Mouse (Mus musculus) midbrain, postnatal 0 days (tissue): Measurements from ENCODE around the gene Usp39. TPM values are rescaled to one million over a fixed set of nuclear protein-coding genes. Genes with fewer than 3 reads are reported as not detected.

Experiments
- ATAC-seq: fragments of 200-750 bp; cut with Nextera tagmentation; 2 replicates; pipeline ENCODE4 v1.8.0; 2017; ENCODE audit warnings: moderate number of reproducible peaks, mild to moderate bottlenecking, moderate TSS enrichment, moderate library complexity; ENCODE audit not compliant: low FRiP score
- DNase-seq: peaks from one replicate; pipeline ENCODE4 v3.0.0-alpha.2; 2015; ENCODE audit warnings: low spot score
- H3K27ac ChIP-seq: fragments of 300-500 bp; sonication (generic); 2 replicates; pipeline ENCODE4 v1.5.1; 2014; ENCODE audit warnings: low read depth, mild to moderate bottlenecking, low read length, mixed read lengths
- H3K27me3 ChIP-seq: fragments of 300-500 bp; sonication (generic); 2 replicates; pipeline ENCODE4 v1.6.1; 2014; ENCODE audit warnings: low read length, control low read depth, mixed read lengths; ENCODE audit not compliant: insufficient read depth
- H3K36me3 ChIP-seq: fragments of 300-500 bp; sonication (generic); 2 replicates; pipeline ENCODE4 v1.6.1; 2014; ENCODE audit warnings: low read length, control low read depth, mixed read lengths; ENCODE audit not compliant: insufficient read depth
- H3K4me1 ChIP-seq: fragments of 300-500 bp; sonication (generic); 2 replicates; pipeline ENCODE4 v1.6.1; 2014; ENCODE audit warnings: mild to moderate bottlenecking, control low read depth, antibody characterized with exemption, low read length, mixed read lengths; ENCODE audit not compliant: insufficient read depth
- H3K4me2 ChIP-seq: fragments of 300-500 bp; sonication (generic); 2 replicates; pipeline ENCODE4 v1.6.1; 2014; ENCODE audit warnings: low read depth, mild to moderate bottlenecking, low read length, mixed read lengths; ENCODE audit not compliant: poor library complexity, severe bottlenecking
- H3K4me3 ChIP-seq: fragments of 300-500 bp; sonication (generic); 2 replicates; pipeline ENCODE4 v1.5.1; 2014; ENCODE audit warnings: low read depth, mild to moderate bottlenecking, low read length, moderate library complexity
- H3K9ac ChIP-seq: fragments of 300-500 bp; sonication (generic); replicated peaks from 2 replicates; pipeline ENCODE4 v1.6.1; 2014; ENCODE audit warnings: mild to moderate bottlenecking, low read length, moderate library complexity, mixed read lengths; ENCODE audit not compliant: poor library complexity, severe bottlenecking
- H3K9me3 ChIP-seq: fragments of 300-500 bp; sonication (generic); 2 replicates; pipeline ENCODE4 v1.6.1; 2016; ENCODE audit warnings: low read length, control low read depth
- CTCF ChIP-seq: IDR thresholded peaks from 2 replicates; pipeline ENCODE4 v1.5.1; 2016; ENCODE audit warnings: antibody characterized with exemption, mild to moderate bottlenecking
- WGBS: fragments of 180-500 bp; shearing (Covaris S2); extraction: QIAGEN DNeasy Blood & Tissue Kit; methylation state at CpG from one replicate; pipeline ENCODE4 v1.1.7; 2014; 5-methylcytosine and 5-hydroxymethylcytosine counted together
- polyA plus RNA-seq: library from polyadenylated mRNA; unstranded; fragments of >200 nt; fragmentation: Nextera tagmentation; extraction: Ambion mirVana; gene quantifications from 2 replicates; pipeline ENCODE4 v1.2.1, GENCODE M21; 2015
- total RNA-seq: library from RNA; depleted of rRNA; stranded (reverse); fragments of >200 nt; gene quantifications from 2 replicates; pipeline ENCODE4 v1.2.3, GENCODE M21; 2014

The Usp39 gene
- total and polyA plus RNA-seq, 2 experiments from 2014 or later, result 35.5 to 43.7 TPM

DNA sequence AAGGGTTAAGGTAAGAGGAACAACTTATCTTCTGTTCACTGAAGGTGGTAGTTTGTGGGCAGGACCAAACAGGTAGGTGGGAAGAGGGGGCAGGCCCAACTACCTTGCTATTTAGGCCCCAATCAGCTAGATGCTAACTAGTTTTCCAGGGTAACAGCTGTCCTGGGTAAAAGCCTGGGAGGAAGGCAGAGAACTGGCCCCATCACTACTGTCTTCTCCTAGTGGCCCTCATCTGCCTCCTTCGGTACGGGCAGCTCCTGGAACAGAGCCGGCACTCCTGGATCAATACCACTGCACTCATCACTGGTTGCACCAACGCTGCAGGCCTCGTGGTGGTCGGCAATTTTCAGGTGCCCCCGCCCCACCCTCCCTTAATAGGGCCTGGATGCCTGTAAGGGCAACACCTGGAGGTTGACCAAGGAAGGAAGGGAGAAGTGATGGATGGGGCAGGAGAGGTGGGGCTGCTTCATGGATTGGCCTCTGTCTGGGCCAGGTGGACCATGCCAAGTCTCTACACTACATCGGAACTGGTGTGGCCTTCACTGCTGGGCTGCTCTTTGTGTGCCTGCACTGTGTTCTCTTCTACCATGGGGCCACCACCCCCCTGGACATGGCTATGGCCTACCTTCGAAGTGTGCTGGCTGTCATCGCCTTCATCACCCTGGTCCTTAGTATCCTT lies 13.2 kb upstream of the Usp39 start:
- ATAC-seq (no peak), DNase-seq (no peak)
- Histone ChIP-seq H3K4me1 (peaks cover 17% of the 10 kb centered on the region), H3K9me3 (no peaks in the 10 kb centered on the region), H3K27me3 (no peaks in the 10 kb centered on the region), H3K9ac (no peak overlapping the region), H3K4me2 (no peak overlapping the region), H3K36me3 (peaks cover 27% of the 10 kb centered on the region), H3K27ac (no peak overlapping the region), H3K4me3 (no peak overlapping the region)
- WGBS, result 92% methylated on average over 10 of the region's 10 CpGs
- TF ChIP-seq CTCF, result no peak

- Histone ChIP-seq H3K4me3 (no peak overlapping the region), H3K36me3 (peaks cover 27% of the 10 kb centered on the region), H3K9ac (no peak overlapping the region), H3K9me3 (no peaks in the 10 kb centered on the region), H3K27me3 (no peaks in the 10 kb centered on the region), H3K4me1 (peaks cover 17% of the 10 kb centered on the region), H3K4me2 (no peak overlapping the region), H3K27ac (no peak overlapping the region)
- TF ChIP-seq CTCF, result no peak
- 66% methylated on average over 5 of the region's 5 CpGs for WGBS
- ATAC-seq, result no peak
- DNase-seq, result no peak
Measured at GRCm38 (mm10) chr6:72357164-72358079, 12.4 kb upstream of the Usp39 start.

DNA sequence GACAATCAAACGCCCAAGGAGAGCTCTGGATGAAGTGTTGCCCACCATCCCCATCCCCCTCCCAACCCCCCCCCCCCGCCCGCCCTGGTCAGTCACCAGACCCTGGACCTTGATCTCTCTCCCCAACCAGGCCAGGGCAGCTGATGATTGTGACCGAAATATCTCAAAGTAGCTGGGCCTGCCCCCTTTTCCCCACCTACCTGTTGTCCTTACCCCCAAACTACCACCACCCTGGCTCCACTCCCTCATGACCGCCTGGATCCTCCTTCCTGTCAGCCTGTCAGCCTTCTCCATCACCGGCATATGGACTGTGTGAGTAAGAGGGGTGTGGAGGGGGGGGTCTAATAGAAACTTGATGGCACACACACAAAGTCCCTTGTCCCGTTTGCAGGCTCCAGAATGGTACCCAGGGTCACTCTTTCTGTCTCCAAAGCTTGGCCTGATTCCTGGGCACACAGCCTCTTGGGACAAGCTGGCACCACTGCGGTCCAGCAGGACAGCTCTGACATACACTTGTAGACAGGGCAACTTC lies 11.1 kb upstream of the Usp39 start:
- ATAC-seq (peak; percentile 5; the same call in 1 of the 2 replicates), DNase-seq (no peak)
- no peaks in the 10 kb centered on the region for H3K9me3 ChIP-seq
- WGBS, result 32% methylated on average over 8 of the region's 8 CpGs
- peak overlapping the region; percentile 70 for H3K9ac ChIP-seq
- H3K36me3 ChIP-seq, result peaks cover 32% of the 10 kb centered on the region
- peak overlapping the region; percentile 95 for H3K4me2 ChIP-seq
- peaks cover 10% of the 10 kb centered on the region; the same call in 1 of the 2 replicates for H3K4me1 ChIP-seq
- no peaks in the 10 kb centered on the region for H3K27me3 ChIP-seq
- peak overlapping the region; percentile 68 for H3K27ac ChIP-seq
- TF ChIP-seq CTCF, result no peak
- H3K4me3 ChIP-seq, result peak overlapping the region; percentile 58

- DNase-seq (peak; percentile 83), ATAC-seq (peak; percentile 89)
- Histone ChIP-seq H3K9ac (peak within 1 kb of the TSS; percentile 70), H3K36me3 (peaks cover 31% of the 10 kb centered on the region), H3K4me2 (peak within 1 kb of the TSS; percentile 95), H3K9me3 (no peaks in the 10 kb centered on the region), H3K27me3 (no peaks in the 10 kb centered on the region), H3K27ac (peak within 1 kb of the TSS; percentile 68), H3K4me3 (peak within 1 kb of the TSS; percentile 58), H3K4me1 (peaks cover 9% of the 10 kb centered on the region; the same call in 1 of the 2 replicates)
- 1% methylated on average over 63 of the region's 71 CpGs for WGBS
- peak; percentile 60 for TF ChIP-seq CTCF
Measured at GRCm38 (mm10) chr6:72355066-72355911, 10.3 kb upstream of the Usp39 start, which contains the start of gene Tmem150a. Gene Tmem150a (plus strand): TSS chr6:72355447.

DNA sequence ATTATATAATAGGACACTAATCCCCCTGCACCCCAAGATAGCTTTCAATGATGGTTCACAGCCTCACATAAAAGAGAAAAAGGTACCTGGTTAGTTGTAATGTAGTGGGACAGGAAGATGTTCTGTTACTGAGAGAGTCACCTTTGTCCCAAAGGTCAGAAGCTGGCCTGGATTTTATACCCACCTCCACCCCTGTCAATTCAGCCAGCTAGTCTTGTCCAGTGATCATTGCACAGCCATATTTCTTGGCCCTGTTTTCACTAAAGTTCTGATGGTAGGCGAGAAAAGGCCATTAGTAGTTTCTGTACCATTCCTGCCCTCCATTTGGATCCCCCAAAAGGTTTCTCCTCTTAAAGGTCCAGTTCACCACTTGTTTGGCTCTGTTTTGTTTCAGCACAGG lies 9.0 kb upstream of the Usp39 start:
- Histone ChIP-seq H3K4me3 (no peak overlapping the region), H3K4me1 (peaks cover 9% of the 10 kb centered on the region; the same call in 1 of the 2 replicates), H3K9me3 (no peaks in the 10 kb centered on the region), H3K36me3 (peaks cover 30% of the 10 kb centered on the region), H3K4me2 (no peak overlapping the region), H3K27me3 (no peaks in the 10 kb centered on the region), H3K27ac (no peak overlapping the region), H3K9ac (no peak overlapping the region)
- no peak for ATAC-seq
- 72% methylated on average over 1 of the region's 1 CpGs for WGBS
- DNase-seq, result no peak
- no peak for TF ChIP-seq CTCF
